Mouse (Mus musculus) MEL (cell line): ENCODE measurements around the gene Cdc20. TPM values are rescaled to one million over a fixed set of nuclear protein-coding genes. Genes with fewer than 3 reads are reported as not detected.

Experiments used
- DNase-seq: peaks from one replicate; pipeline ENCODE4 v3.0.0; 2011; ENCODE audit warnings: low read depth, low spot score
- H3K27ac ChIP-seq: 2 replicates; pipeline ENCODE4 v1.5.1; 2012; ENCODE audit warnings: low read depth, mild to moderate bottlenecking, control low read depth, low read length, moderate library complexity; ENCODE audit not compliant: control insufficient read depth
- H3K27me3 ChIP-seq, 2 experiments: fragments of 150-350 bp in 1 of 2; sonication (generic) in 1 of 2; 2 replicates each; pipeline ENCODE4 v1.6.1; 2012; ENCODE audit warnings: low read length in 2 of 2, mild to moderate bottlenecking in 2 of 2, improper control_type of control experiment in 1 of 2, moderate library complexity in 1 of 2; ENCODE audit not compliant: insufficient read depth in 2 of 2, control insufficient read depth in 1 of 2
- H3K36me3 ChIP-seq, 2 experiments: 2 replicates each; pipeline ENCODE4 v1.6.1; 2012 to 2014; ENCODE audit warnings: low read length in 2 of 2, improper control_type of control experiment in 1 of 2, inconsistent platforms in 1 of 2, mild to moderate bottlenecking in 1 of 2; ENCODE audit not compliant: insufficient read depth in 2 of 2, control insufficient read depth in 1 of 2
- H3K4me1 ChIP-seq, 2 experiments: fragments of 150-350 bp in 1 of 2; sonication (generic) in 1 of 2; 2 replicates each; pipeline ENCODE4 v1.6.1; 2012; ENCODE audit warnings: low read length in 2 of 2, improper control_type of control experiment in 1 of 2, mild to moderate bottlenecking in 1 of 2; ENCODE audit not compliant: insufficient read depth in 2 of 2, control insufficient read depth in 1 of 2
- H3K4me3 ChIP-seq, 2 experiments: fragments of 150-350 bp in 1 of 2; sonication (generic) in 1 of 2; 2 replicates each; pipeline ENCODE4 v1.5.1; 2012; ENCODE audit warnings: low read depth in 2 of 2, low read length in 2 of 2, mild to moderate bottlenecking in 2 of 2, moderate library complexity in 2 of 2, control low read depth in 1 of 2, improper control_type of control experiment in 1 of 2; ENCODE audit not compliant: control insufficient read depth in 1 of 2, insufficient read depth in 1 of 2
- H3K79me2 ChIP-seq: 2 replicates; pipeline ENCODE4 v1.6.1; 2012; ENCODE audit warnings: mild to moderate bottlenecking, low read length, moderate library complexity; ENCODE audit not compliant: control insufficient read depth, poor library complexity, insufficient read depth
- H3K9ac ChIP-seq: 2 replicates; pipeline ENCODE4 v1.6.1; 2012; ENCODE audit warnings: low read depth, mild to moderate bottlenecking, control low read depth, low read length, moderate library complexity; ENCODE audit not compliant: control insufficient read depth, poor library complexity, severe bottlenecking
- H3K9me3 ChIP-seq: fragments of 150-350 bp; sonication (generic); replicated peaks from 2 replicates; pipeline ENCODE4 v1.6.1; 2012; ENCODE audit warnings: mild to moderate bottlenecking, low read length, improper control_type of control experiment, moderate library complexity; ENCODE audit not compliant: insufficient read depth
- BHLHE40 ChIP-seq: IDR thresholded peaks from 2 replicates; pipeline ENCODE4 v1.6.1; 2012; ENCODE audit warnings: low read depth, mild to moderate bottlenecking, inconsistent platforms, low read length, improper control_type of control experiment, borderline replicate concordance
- CHD1 ChIP-seq: IDR thresholded peaks from 2 replicates; pipeline ENCODE4 v1.6.1; 2012; ENCODE audit warnings: low read depth, mild to moderate bottlenecking, inconsistent platforms, low read length, improper control_type of control experiment
- CHD2 ChIP-seq: IDR thresholded peaks from 2 replicates; pipeline ENCODE4 v1.6.1; 2011; ENCODE audit warnings: low read length, improper control_type of control experiment
- CTCF ChIP-seq, 3 experiments: IDR thresholded peaks in 2 of 3; conservative IDR thresholded peaks in 1 of 3; 2 replicates each; pipeline ENCODE4 v1.5.1; 2011 to 2012; ENCODE audit warnings: low read length in 3 of 3, low read depth in 2 of 3, mild to moderate bottlenecking in 2 of 3, improper control_type of control experiment in 1 of 3, inconsistent platforms in 1 of 3, mixed read lengths in 1 of 3, moderate library complexity in 1 of 3; ENCODE audit not compliant: control insufficient read depth in 1 of 3, insufficient read depth in 1 of 3, poor library complexity in 1 of 3, severe bottlenecking in 1 of 3
- ELF1 ChIP-seq: IDR thresholded peaks from 2 replicates; pipeline ENCODE4 v1.6.1; 2014; ENCODE audit warnings: low read depth, mild to moderate bottlenecking, inconsistent platforms, low read length, improper control_type of control experiment, moderate library complexity
- EP300 ChIP-seq, 2 experiments: IDR thresholded peaks; 2 replicates each; pipeline ENCODE4 v1.6.1; 2011; ENCODE audit warnings: improper control_type of control experiment in 2 of 2, low read length in 2 of 2, low read depth in 1 of 2, mild to moderate bottlenecking in 1 of 2
- ETS1 ChIP-seq: IDR thresholded peaks from 2 replicates; pipeline ENCODE4 v1.6.1; 2012; ENCODE audit warnings: low read depth, mild to moderate bottlenecking, inconsistent platforms, low read length, improper control_type of control experiment, moderate library complexity
- GATA1 ChIP-seq: IDR thresholded peaks from 2 replicates; pipeline ENCODE4 v1.6.1; 2011; ENCODE audit warnings: low read depth, low read length, improper control_type of control experiment
- HCFC1 ChIP-seq: IDR thresholded peaks from 2 replicates; pipeline ENCODE4 v1.6.1; 2012; ENCODE audit warnings: low read depth, mild to moderate bottlenecking, inconsistent platforms, low read length, improper control_type of control experiment, moderate library complexity
- JUND ChIP-seq: IDR thresholded peaks from 2 replicates; pipeline ENCODE4 v1.6.1; 2011; ENCODE audit warnings: low read depth, mild to moderate bottlenecking, improper control_type of control experiment, low read length
- KAT2A ChIP-seq: conservative IDR thresholded peaks from 2 replicates; pipeline ENCODE4 v1.6.1; 2012; ENCODE audit warnings: low read depth, low read length, improper control_type of control experiment, inconsistent platforms
- MAX ChIP-seq: IDR thresholded peaks from 2 replicates; pipeline ENCODE4 v1.6.1; 2011; ENCODE audit warnings: low read length, improper control_type of control experiment
- MAZ ChIP-seq: IDR thresholded peaks from 2 replicates; pipeline ENCODE4 v1.6.1; 2012; ENCODE audit warnings: low read depth, mild to moderate bottlenecking, inconsistent platforms, low read length, improper control_type of control experiment
- MEF2A ChIP-seq: IDR thresholded peaks from 2 replicates; pipeline ENCODE4 v1.6.1; 2014; ENCODE audit warnings: low read depth, mild to moderate bottlenecking, inconsistent platforms, low read length, improper control_type of control experiment; ENCODE audit not compliant: poor library complexity, insufficient replicate concordance, severe bottlenecking; ENCODE audit errors: extremely low read depth
- MXI1 ChIP-seq: IDR thresholded peaks from 2 replicates; pipeline ENCODE4 v1.6.1; 2011; ENCODE audit warnings: mild to moderate bottlenecking, low read depth, low read length, improper control_type of control experiment
- MYC ChIP-seq: IDR thresholded peaks from 2 replicates; pipeline ENCODE4 v1.6.1; 2011; ENCODE audit warnings: low read depth, mild to moderate bottlenecking, low read length, improper control_type of control experiment, moderate library complexity
- NELFE ChIP-seq: IDR thresholded peaks from 2 replicates; pipeline ENCODE4 v1.6.1; 2011; ENCODE audit warnings: low read depth, low read length, improper control_type of control experiment
- NRF1 ChIP-seq: IDR thresholded peaks from 2 replicates; pipeline ENCODE4 v1.6.1; 2014; ENCODE audit warnings: low read depth, mild to moderate bottlenecking, inconsistent platforms, low read length, improper control_type of control experiment, moderate library complexity; ENCODE audit not compliant: poor library complexity, insufficient read depth, severe bottlenecking
- POLR2A ChIP-seq, 2 experiments: IDR thresholded peaks; 2 replicates each; pipeline ENCODE4 v1.6.1; 2011 to 2012; ENCODE audit warnings: low read length in 2 of 2, mild to moderate bottlenecking in 2 of 2, control low read depth in 1 of 2, improper control_type of control experiment in 1 of 2, low read depth in 1 of 2, moderate library complexity in 1 of 2; ENCODE audit not compliant: control insufficient read depth in 1 of 2, insufficient read depth in 1 of 2, poor library complexity in 1 of 2
- POLR2AphosphoS2 ChIP-seq: IDR thresholded peaks from 2 replicates; pipeline ENCODE4 v1.6.1; 2011; ENCODE audit warnings: low read length, improper control_type of control experiment
- POLR2AphosphoS5 ChIP-seq: IDR thresholded peaks from 2 replicates; pipeline ENCODE4 v1.6.1; 2012; ENCODE audit warnings: low read depth, borderline replicate concordance, mild to moderate bottlenecking, inconsistent platforms, low read length, moderate library complexity, mixed read lengths
- RCOR1 ChIP-seq: IDR thresholded peaks from 2 replicates; pipeline ENCODE4 v1.6.1; 2012; ENCODE audit warnings: low read depth, mild to moderate bottlenecking, inconsistent platforms, low read length, improper control_type of control experiment
- SIN3A ChIP-seq: IDR thresholded peaks from 2 replicates; pipeline ENCODE4 v1.6.1; 2012; ENCODE audit warnings: low read length, improper control_type of control experiment, inconsistent platforms
- TAL1 ChIP-seq: IDR thresholded peaks from 2 replicates; pipeline ENCODE4 v1.6.1; 2012; ENCODE audit warnings: mild to moderate bottlenecking, inconsistent platforms, low read length, moderate library complexity, mixed read lengths
- TBP ChIP-seq: IDR thresholded peaks from 2 replicates; pipeline ENCODE4 v1.8.0; 2011; ENCODE audit warnings: low read depth, low read length, improper control_type of control experiment
- TCF12 ChIP-seq: IDR thresholded peaks from 2 replicates; pipeline ENCODE4 v1.6.1; 2014; ENCODE audit warnings: low read depth, mild to moderate bottlenecking, inconsistent platforms, low read length, improper control_type of control experiment, moderate library complexity
- UBTF ChIP-seq: IDR thresholded peaks from 2 replicates; pipeline ENCODE4 v1.6.1; 2012; ENCODE audit warnings: low read depth, mild to moderate bottlenecking, inconsistent platforms, low read length, improper control_type of control experiment, moderate library complexity, borderline replicate concordance; ENCODE audit not compliant: insufficient read depth
- USF1 ChIP-seq: IDR thresholded peaks from 2 replicates; pipeline ENCODE4 v1.6.1; 2014; ENCODE audit warnings: low read depth, mild to moderate bottlenecking, inconsistent platforms, low read length, improper control_type of control experiment, moderate library complexity
- ZC3H11A ChIP-seq: IDR thresholded peaks from 2 replicates; pipeline ENCODE4 v1.6.1; 2012; ENCODE audit warnings: low read depth, mild to moderate bottlenecking, inconsistent platforms, low read length, improper control_type of control experiment
- polyA plus RNA-seq, 2 experiments: library from polyadenylated mRNA; stranded (reverse) in 1 of 2; unstranded in 1 of 2; fragments of >175 nt in 1 of 2; fragments of >200 nt in 1 of 2; gene quantifications; 2 replicates each; pipeline versions ENCODE4 v1.2.1 to v1.2.4; 2012; ENCODE audit warnings: low replicate concordance in 2 of 2, low read depth in 1 of 2; ENCODE audit not compliant: insufficient read length in 2 of 2, insufficient read depth in 1 of 2, missing spikeins in 1 of 2
- total RNA-seq: library from RNA; depleted of rRNA; stranded (reverse); fragments of 300-350 nt; gene quantifications from 2 replicates; pipeline ENCODE4 v1.2.3, GENCODE M21; 2012

The Cdc20 gene
- total and polyA plus RNA-seq, 3 experiments, result 189 to 247 TPM; not detected in 1

GRCm38 (mm10) chr4:118396433-118396832 lies 40.7 kb downstream of the Cdc20 start:
- no peak overlapping the region for H3K9ac ChIP-seq
- H3K27ac ChIP-seq, result no peak overlapping the region
- no peak for DNase-seq
- H3K4me3 ChIP-seq, result no peak overlapping the region
- TF ChIP-seq RCOR1 (no peak), POLR2AphosphoS2 (no peak), MAZ (no peak), BHLHE40 (no peak), NELFE (no peak), CHD1 (no peak), JUND (no peak)
- H3K27me3 ChIP-seq, result no peaks in the 10 kb centered on the region
- peaks cover 4 to 12% of the 10 kb centered on the region in 2 experiments for H3K36me3 ChIP-seq
- H3K79me2 ChIP-seq, result no peaks in the 10 kb centered on the region
- H3K4me1 ChIP-seq, result peaks cover 8 to 9% of the 10 kb centered on the region in 2 experiments
- no peaks in the 10 kb centered on the region for H3K9me3 ChIP-seq

GRCm38 (mm10) chr4:118395289-118395688 lies 41.9 kb downstream of the Cdc20 start:
- H3K36me3 ChIP-seq, result peaks cover 3 to 12% of the 10 kb centered on the region in 2 experiments

More at GRCm38 (mm10) chr4:118395289-118395688, 41.9 kb downstream of the Cdc20 start:
- Histone ChIP-seq H3K27me3 (no peaks in the 10 kb centered on the region), H3K79me2 (no peaks in the 10 kb centered on the region), H3K9ac (no peak overlapping the region), H3K27ac (peak overlapping the region; percentile 18; the same call in 1 of the 2 replicates), H3K4me1 (peaks cover 8 to 9% of the 10 kb centered on the region in 2 experiments), H3K4me3 (no peak overlapping the region), H3K9me3 (no peaks in the 10 kb centered on the region)
- TF ChIP-seq MYC (no peak), POLR2A (IDR thresholded peaks at IDR 0.05; ENCODE audit: control insufficient read depth in 1 of 2, insufficient read depth in 1 of 2, low read depth in 1 of 2, low read length in 2 of 2, poor library complexity in 1 of 2) (no peak), CTCF (IDR thresholded peaks at IDR 0.05 in 2 of 3, conservative IDR thresholded peaks at IDR 0.05 in 1 of 3; ENCODE audit: control insufficient read depth in 1 of 3, insufficient read depth in 1 of 3, low read depth in 2 of 3, low read length in 3 of 3, poor library complexity in 1 of 3, severe bottlenecking in 1 of 3) (no peak), USF1 (peak; percentile 39; the same call in 1 of the 2 replicates), MAX (peak; percentile 62), ETS1 (peak; percentile 95), POLR2AphosphoS5 (no peak), NRF1 (no peak), EP300 (IDR thresholded peaks at IDR 0.05; ENCODE audit: low read depth in 1 of 2, low read length in 2 of 2) (peak; percentile 76 to 80), JUND (no peak), TCF12 (peak; percentile 78), MXI1 (peak; percentile 76), TAL1 (peak; percentile 45), BHLHE40 (peak; percentile 34; the same call in 1 of the 2 replicates), SIN3A (peak; percentile 92), CHD2 (no peak), HCFC1 (no peak), TBP (peak; percentile 53; the same call in 1 of the 2 replicates), GATA1 (peak; percentile 85), UBTF (no peak), RCOR1 (0 out of 2 replicates have a peak, but pooled peaks have one; percentile 32), ELF1 (peak; percentile 33; the same call in 1 of the 2 replicates), MEF2A (peak; percentile 97), KAT2A (0 out of 2 replicates have a peak, but pooled peaks have one; percentile 19), ZC3H11A (0 out of 2 replicates have a peak, but pooled peaks have one; percentile 10)
- peak; percentile 87 for DNase-seq
